Mouse (Mus musculus) yolk sac, embryonic 10.5 days (tissue): ENCODE measurements around the gene Nav1.
A peak's percentile ranks its signal among the peaks of the same experiment; 100 is the strongest.

Experiments used
- DNase-seq: peaks from one replicate; pipeline ENCODE4 v3.0.0-alpha.2; 2017; ENCODE audit warnings: low spot score

Gene Nav1

GRCm38 (mm10) chr1:135546099-135546498, 61.0 kb downstream of the Nav1 start:
- DNase-seq, result no peak

- peak; percentile 70 for DNase-seq
Measured at GRCm38 (mm10) chr1:135544504-135545146, 62.5 kb downstream of the Nav1 start.

- DNase-seq, result no peak
Measured at GRCm38 (mm10) chr1:135542841-135543810, 64.0 kb downstream of the Nav1 start.

- no peak for DNase-seq
Measured at GRCm38 (mm10) chr1:135542080-135542479, 65.0 kb downstream of the Nav1 start.

GRCm38 (mm10) chr1:135540270-135540669, 66.8 kb downstream of the Nav1 start:
- DNase-seq, result peak; percentile 77

GRCm38 (mm10) chr1:135538441-135539265, 68.4 kb downstream of the Nav1 start:
- DNase-seq, result no peak

- no peak for DNase-seq
Measured at GRCm38 (mm10) chr1:135536822-135537221, 70.3 kb downstream of the Nav1 start.

- no peak for DNase-seq
Measured at GRCm38 (mm10) chr1:135536326-135536725, 70.8 kb downstream of the Nav1 start.

GRCm38 (mm10) chr1:135535256-135535655, 71.8 kb downstream of the Nav1 start:
- peak; percentile 71 for DNase-seq

GRCm38 (mm10) chr1:135534782-135535181, 72.3 kb downstream of the Nav1 start:
- DNase-seq, result no peak

GRCm38 (mm10) chr1:135534070-135534469, 73.0 kb downstream of the Nav1 start:
- no peak for DNase-seq

- DNase-seq, result no peak
Measured at GRCm38 (mm10) chr1:135532383-135532782, 74.7 kb downstream of the Nav1 start.

- no peak for DNase-seq
Measured at GRCm38 (mm10) chr1:135531981-135532380, 75.1 kb downstream of the Nav1 start.

GRCm38 (mm10) chr1:135531081-135531480, 76.0 kb downstream of the Nav1 start:
- DNase-seq, result no peak

GRCm38 (mm10) chr1:135524518-135524860, 82.6 kb downstream of the Nav1 start:
- no peak for DNase-seq

- no peak for DNase-seq
Measured at GRCm38 (mm10) chr1:135523780-135524517, 83.1 kb downstream of the Nav1 start.

GRCm38 (mm10) chr1:135523344-135523743, 83.8 kb downstream of the Nav1 start:
- no peak for DNase-seq

GRCm38 (mm10) chr1:135520550-135521168, 86.4 kb downstream of the Nav1 start:
- DNase-seq, result no peak

- no peak for DNase-seq
Measured at GRCm38 (mm10) chr1:135518661-135519060, 88.4 kb downstream of the Nav1 start.

- DNase-seq, result no peak
Measured at GRCm38 (mm10) chr1:135517469-135517868, 89.6 kb downstream of the Nav1 start.
